Mouse (Mus musculus) myocyte (in vitro differentiated cells): ENCODE data around the gene Nap1l4.

Experiments used
- CEBPB ChIP-seq: IDR thresholded peaks from 2 replicates; pipeline ENCODE4 v1.6.1; 2011; ENCODE audit warnings: mild to moderate bottlenecking, moderate library complexity; ENCODE audit not compliant: poor library complexity, insufficient read depth, severe bottlenecking
- E2F4 ChIP-seq: IDR thresholded peaks from one replicate; pipeline ENCODE4 v1.6.1; 2011; ENCODE audit warnings: mild to moderate bottlenecking, control low read depth, moderate library complexity; ENCODE audit not compliant: insufficient read depth
- MAX ChIP-seq: IDR thresholded peaks from one replicate; pipeline ENCODE4 v1.6.1; 2011; ENCODE audit warnings: low read depth, mild to moderate bottlenecking, control low read depth
- MYOD1 ChIP-seq, 3 experiments: IDR thresholded peaks; one replicate each; pipeline ENCODE4 v1.6.1; 2011; ENCODE audit warnings: control low read depth in 2 of 3, low read depth in 2 of 3, mild to moderate bottlenecking in 2 of 3, moderate library complexity in 1 of 3; ENCODE audit not compliant: insufficient read length in 2 of 3, control insufficient read depth in 1 of 3
- MYOG ChIP-seq, 3 experiments: IDR thresholded peaks; one replicate each; pipeline ENCODE4 v1.6.1; 2011; ENCODE audit warnings: control low read depth in 2 of 3, low read depth in 2 of 3, mild to moderate bottlenecking in 2 of 3; ENCODE audit not compliant: insufficient read length in 2 of 3, control insufficient read depth in 1 of 3, insufficient read depth in 1 of 3
- POLR2A ChIP-seq: IDR thresholded peaks from one replicate; pipeline ENCODE4 v1.6.1; 2011; ENCODE audit warnings: low read depth, mild to moderate bottlenecking, control low read depth, moderate library complexity; ENCODE audit not compliant: insufficient read length
- POLR2AphosphoS2 ChIP-seq: IDR thresholded peaks from one replicate; pipeline ENCODE4 v1.6.1; 2011; ENCODE audit warnings: low read depth, control low read depth; ENCODE audit not compliant: insufficient read length
- REST ChIP-seq: IDR thresholded peaks from one replicate; pipeline ENCODE4 v1.6.1; 2011; ENCODE audit warnings: mild to moderate bottlenecking, control low read depth, moderate library complexity; ENCODE audit not compliant: insufficient read depth, insufficient read length
- SRF ChIP-seq: IDR thresholded peaks from one replicate; pipeline ENCODE4 v1.6.1; 2011; ENCODE audit warnings: low read depth; ENCODE audit not compliant: control insufficient read depth, insufficient read length
- TCF12 ChIP-seq: IDR thresholded peaks from one replicate; pipeline ENCODE4 v1.6.1; 2011; ENCODE audit warnings: mild to moderate bottlenecking, control low read depth; ENCODE audit not compliant: poor library complexity, insufficient read depth, severe bottlenecking
- TCF3 ChIP-seq: IDR thresholded peaks from one replicate; pipeline ENCODE4 v1.6.1; 2011; ENCODE audit warnings: low read depth, control low read depth; ENCODE audit not compliant: insufficient read length
- USF1 ChIP-seq: IDR thresholded peaks from one replicate; pipeline ENCODE4 v1.6.1; 2011; ENCODE audit warnings: low read depth, mild to moderate bottlenecking, control low read depth, moderate library complexity

DNA sequence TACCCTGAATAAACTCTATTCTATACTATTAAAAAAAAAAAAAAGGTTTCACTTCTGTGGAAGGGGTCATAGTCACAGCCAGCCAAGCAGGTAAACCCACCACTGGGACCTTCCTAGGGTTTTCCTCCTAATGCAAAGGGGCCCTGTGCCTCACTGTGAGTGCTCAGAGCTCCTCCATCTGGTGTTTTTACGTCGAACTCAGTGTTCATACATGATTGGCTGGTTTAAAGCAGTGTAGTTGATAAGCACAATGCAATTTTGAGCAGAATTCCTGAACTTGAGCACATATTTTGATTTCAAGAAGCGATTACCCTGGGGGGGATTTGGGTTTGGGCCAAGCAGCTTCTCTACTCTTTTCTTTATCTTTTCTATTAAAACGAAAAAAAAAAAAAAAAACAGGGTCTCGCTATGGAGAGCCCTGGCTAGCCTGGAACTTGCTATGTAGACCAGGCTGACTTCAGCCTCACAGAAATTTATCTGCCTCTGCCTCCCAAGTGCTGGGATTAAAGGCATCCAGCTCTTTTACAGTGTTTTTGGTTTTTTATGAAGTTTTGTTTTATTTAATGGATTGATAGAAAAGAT is 67.0 kb downstream of the Nap1l4 start:
- TF ChIP-seq POLR2AphosphoS2: no peak
- no peak for TF ChIP-seq POLR2A
- no peak for TF ChIP-seq SRF
- no peak for TF ChIP-seq USF1
- TF ChIP-seq CEBPB: no peak
- no peak for TF ChIP-seq REST
- TF ChIP-seq MAX: no peak
- TF ChIP-seq E2F4: no peak
- no peak for TF ChIP-seq TCF12
- TF ChIP-seq MYOG (IDR thresholded peaks at IDR 0.05; ENCODE audit: control insufficient read depth in 1 of 3, insufficient read depth in 1 of 3, insufficient read length in 2 of 3, low read depth in 2 of 3): no peak
- no peak for TF ChIP-seq MYOD1 (IDR thresholded peaks at IDR 0.05; ENCODE audit: control insufficient read depth in 1 of 3, insufficient read length in 2 of 3, low read depth in 2 of 3)
- TF ChIP-seq TCF3: no peak
